Mouse (Mus musculus): ENCODE measurements around the gene Kctd2.
"Not testable (repeated sequence)": the region's sequence is repeated elsewhere in the genome, so short reads cannot be mapped to it uniquely, and the experiment has no call there.

Gene Kctd2

GRCm38 (mm10) chr11:115472183-115472582, 52.3 kb downstream of the Kctd2 start:
- DNase-seq (ENCODE audit: extremely low spot score, low read depth, low spot score) = no peak

DNA sequence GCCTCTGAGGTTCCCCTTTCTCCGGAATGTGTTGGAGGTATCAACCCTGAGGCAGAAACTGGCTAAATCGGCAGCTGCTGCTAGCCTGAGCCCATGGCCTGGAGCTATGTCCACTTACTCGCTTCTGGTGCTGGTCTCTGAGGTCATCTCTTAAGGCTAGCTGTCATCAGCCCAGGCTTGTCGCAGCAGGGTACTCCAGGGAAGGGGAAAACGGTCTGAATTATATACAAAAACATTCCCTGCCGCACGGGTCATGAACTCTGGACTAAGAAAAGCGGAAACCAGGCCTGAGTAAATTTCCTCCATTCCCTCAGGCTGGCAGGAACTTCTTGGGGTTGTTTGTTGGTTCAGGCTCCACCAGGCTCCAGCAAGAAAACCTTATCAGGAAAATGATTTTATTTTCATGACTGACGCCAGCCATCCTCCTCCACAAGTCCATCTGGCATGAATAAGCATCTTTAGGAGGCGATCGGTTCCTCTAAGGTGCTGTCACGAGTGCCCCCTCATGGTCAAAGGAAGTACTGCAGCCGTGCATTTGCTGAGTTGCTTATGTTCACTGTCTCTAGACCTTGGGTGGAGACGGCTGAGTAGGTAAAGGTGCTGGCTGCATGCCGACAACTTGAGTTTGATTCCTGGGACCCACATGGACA, 53.8 kb downstream of the Kctd2 start:
- peak; percentile 95 for DNase-seq (ENCODE audit: extremely low spot score, low read depth, low spot score)

DNA sequence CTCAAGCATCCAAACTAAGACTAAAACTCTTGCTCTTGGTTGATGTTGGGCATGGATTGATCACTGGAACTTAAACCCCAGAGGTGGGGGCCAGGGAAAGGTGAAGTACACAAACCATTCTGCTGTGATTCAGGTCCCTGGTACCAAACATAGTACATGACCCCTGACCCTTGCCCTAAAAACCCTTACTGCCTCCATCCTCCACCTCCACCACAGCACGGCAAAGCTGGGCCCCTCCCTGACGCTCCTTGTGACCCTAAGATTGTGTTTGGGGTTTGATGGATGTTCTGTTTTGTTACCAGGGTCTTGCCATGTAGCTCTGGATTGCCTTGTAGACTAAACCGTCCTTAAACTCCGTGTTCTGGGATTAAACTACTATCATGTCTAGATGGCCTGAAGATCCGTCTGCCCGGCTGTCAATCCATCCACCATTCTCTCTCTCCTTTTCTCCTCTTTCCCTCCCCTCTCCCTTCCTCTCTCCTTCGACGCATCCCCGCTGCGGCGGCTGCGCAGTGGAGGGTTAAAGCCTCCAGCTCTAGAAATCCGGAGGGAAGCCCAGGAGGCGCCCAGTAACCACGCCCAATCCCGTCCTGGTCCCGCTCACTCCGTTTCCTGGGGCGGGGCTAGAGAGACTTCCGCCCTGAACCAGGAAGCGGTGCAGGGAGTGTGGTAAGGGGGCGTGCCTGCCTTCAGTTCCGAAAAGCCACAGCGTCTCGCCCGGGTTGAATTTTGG, 55.3 kb downstream of the Kctd2 start, which contains the start of gene Armc7:
Armc7 (plus strand) TSS at position 643 of the 733 bp plus-strand sequence.
- DNase-seq (ENCODE audit: extremely low spot score, low read depth, low spot score) = peak; percentile 57

DNA sequence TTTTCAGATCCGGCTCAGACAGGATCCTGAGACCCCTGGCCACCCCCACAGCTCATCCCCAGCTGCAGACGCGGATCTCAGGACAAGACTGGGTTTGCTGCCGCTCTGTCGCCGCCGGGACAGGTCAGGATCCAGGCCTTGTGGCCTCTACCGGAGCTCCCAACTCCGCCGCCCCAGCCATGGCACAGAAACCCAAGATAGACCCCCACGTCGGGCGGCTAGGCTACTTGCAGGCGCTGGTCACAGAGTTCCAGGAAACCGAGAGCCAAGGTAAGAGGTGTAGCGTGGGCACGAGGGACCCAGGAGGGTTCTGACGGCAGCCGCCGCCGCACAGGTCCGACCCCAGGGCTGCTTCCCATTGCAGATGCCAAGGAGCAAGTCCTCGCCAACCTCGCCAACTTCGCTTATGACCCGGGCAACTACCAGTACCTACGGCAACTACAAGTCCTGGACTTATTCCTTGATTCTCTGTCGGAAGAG, 55.9 kb downstream of the Kctd2 start:
- DNase-seq (ENCODE audit: extremely low spot score, low read depth, low spot score) = no peak

DNA sequence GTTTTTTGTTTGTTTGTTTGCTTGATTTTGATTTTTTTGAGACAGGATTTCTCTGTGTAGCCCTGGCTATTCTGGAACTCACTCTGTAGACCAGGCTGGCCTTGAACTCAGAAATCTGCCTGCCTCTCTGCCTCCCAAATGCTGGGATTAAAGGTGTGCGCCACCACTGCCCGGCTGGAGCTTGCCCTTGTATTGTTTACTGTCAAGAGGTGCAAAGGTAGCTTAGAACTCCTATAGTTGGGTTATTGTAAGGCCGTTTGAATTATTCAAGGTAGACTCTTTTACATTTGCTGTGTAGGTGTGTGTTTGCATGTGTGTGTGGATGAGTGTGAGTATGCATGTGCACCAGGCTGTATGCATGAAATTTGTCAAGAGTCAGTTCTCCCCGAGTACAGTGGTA, 56.7 kb downstream of the Kctd2 start:
- not testable (repeated sequence) for DNase-seq (ENCODE audit: extremely low spot score, low read depth, low spot score)

DNA sequence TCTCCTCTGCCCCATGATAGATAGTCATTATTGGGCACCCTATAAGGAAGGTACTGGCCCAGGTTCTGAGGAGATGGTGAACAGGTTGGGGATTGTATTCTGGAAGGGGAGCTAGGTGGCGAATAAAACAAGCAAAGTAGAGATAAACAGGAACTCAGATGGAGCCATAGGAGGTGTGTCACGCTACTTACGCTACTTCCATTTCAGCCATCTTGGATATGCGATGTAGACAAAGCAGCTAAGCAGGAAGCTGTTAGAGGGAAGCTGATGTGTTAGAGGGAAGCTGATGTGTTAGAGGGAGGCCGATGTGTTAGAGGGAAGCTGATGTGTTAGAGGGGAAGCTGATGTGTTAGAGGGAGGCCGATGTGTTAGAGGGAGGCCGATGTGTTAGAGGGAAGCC, 57.5 kb downstream of the Kctd2 start:
- DNase-seq (ENCODE audit: extremely low spot score, low read depth, low spot score) = not testable (repeated sequence)

DNA sequence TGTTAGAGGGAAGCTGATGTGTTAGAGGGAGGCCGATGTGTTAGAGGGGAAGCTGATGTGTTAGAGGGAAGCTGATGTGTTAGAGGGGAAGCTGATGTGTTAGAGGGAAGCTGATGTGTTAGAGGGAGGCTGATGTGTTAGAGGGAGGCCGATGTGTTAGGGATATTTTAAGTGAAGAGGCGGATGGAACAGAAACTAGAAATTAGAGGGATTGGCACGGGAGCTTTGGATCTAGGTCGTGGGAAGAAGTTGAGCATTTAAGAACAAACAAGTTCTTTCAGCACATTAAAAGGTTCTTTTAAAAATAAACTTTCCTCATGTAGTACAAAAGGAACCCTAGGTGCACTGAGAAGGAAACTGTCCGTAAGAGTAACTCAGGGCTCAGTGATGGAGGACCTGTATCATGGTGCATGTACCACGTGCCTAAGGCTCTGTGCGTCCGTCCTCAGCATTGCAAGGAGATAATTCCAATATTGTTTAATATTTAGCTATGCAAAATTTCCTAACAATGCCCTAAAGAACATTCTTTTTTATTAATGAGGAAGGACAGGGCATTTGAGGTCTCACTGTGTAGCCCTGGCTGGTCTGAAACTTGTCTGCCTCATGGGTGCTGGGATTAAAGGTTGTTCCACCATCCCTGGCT, 58.5 kb downstream of the Kctd2 start:
- DNase-seq (ENCODE audit: extremely low spot score, low read depth, low spot score) = no peak

Measured in hindlimb bud, embryonic 11.5 days (tissue).